In the genomic region with DNA sequence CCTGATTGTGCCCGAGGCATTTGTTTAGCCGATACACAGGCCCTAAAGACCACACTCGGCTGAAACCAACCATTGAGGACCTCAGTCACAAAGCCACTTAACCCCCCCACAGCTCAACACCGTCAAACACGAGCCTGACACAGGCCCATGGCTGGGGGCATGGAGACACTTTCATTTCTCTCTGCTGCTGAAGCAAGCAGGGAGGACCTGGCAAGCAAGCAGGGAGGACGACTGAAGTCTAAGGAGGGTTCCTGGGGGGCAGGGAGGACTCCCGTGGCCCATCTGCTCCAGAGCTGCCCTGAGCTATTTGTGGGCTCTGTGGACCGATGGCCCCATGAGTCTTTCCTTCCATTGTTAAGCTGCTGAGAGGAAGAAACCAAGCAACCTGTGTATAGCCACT, we compare ENCODE assay signal across 9 mouse cellular contexts. TPM values are rescaled to one million over a fixed set of nuclear protein-coding genes. Genes with fewer than 3 reads are reported as not detected.
DNase-seq lines count a peak whose midpoint lies in the region; ATAC-seq and TF ChIP-seq lines count a peak whose summit lies in the region.
"Had no signal": no experiment of that assay in that cellular context is flagged by ENCODE, and none has a peak within 500 bp of the region (broad histone marks: within the 10 kb centered on the region; RNA-seq: fewer than 3 reads in every experiment).

No protein-coding gene starts in this region.

- H3K27ac ChIP-seq in kidney, adult 2 months (ENCODE audit: insufficient read depth, low read depth, low read length), result peak overlapping the region; percentile 49
- H3K27ac ChIP-seq in embryonic facial prominence, embryonic 10.5 days (replicated peaks), result peak overlapping the region; percentile 80
- H3K27ac ChIP-seq in hindbrain, embryonic 16.5 days (ENCODE audit: low read depth, low read length), result peak overlapping the region; percentile 58
- peak overlapping the region; percentile 85 for H3K27ac ChIP-seq in midbrain, embryonic 15.5 days

- no peak for TF ChIP-seq CTCF in kidney, adult 2 months (conservative IDR thresholded peaks at IDR 0.05; ENCODE audit: insufficient read depth, insufficient read length, low read depth, low read length)

- ATAC-seq in hindbrain, embryonic 16.5 days, result no peak
- no peak for ATAC-seq in midbrain, embryonic 15.5 days (replicated peaks)

- WGBS in kidney, adult 2 months, result 32% methylated on average over 8 of the region's 8 CpGs
- 20% methylated on average over 8 of the region's 8 CpGs for WGBS in embryonic facial prominence, embryonic 10.5 days
- WGBS in hindbrain, embryonic 16.5 days, result 5% methylated on average over 8 of the region's 8 CpGs
- 2% methylated on average over 8 of the region's 8 CpGs for WGBS in midbrain, embryonic 15.5 days

- no peaks in the 10 kb centered on the region for H3K27me3 ChIP-seq in kidney, adult 2 months (replicated peaks; ENCODE audit: control insufficient read depth, insufficient read depth, low read length)
- H3K27me3 ChIP-seq in embryonic facial prominence, embryonic 10.5 days (replicated peaks; ENCODE audit: low read depth, poor library complexity, severe bottlenecking), result no peaks in the 10 kb centered on the region
- H3K27me3 ChIP-seq in hindbrain, embryonic 16.5 days (replicated peaks; ENCODE audit: control insufficient read depth, insufficient read depth, low read length), result no peaks in the 10 kb centered on the region
- H3K27me3 ChIP-seq in midbrain, embryonic 15.5 days (replicated peaks), result no peaks in the 10 kb centered on the region

- peaks cover 30% of the 10 kb centered on the region for H3K4me1 ChIP-seq in kidney, adult 2 months (ENCODE audit: control insufficient read depth, insufficient read depth, low read length)
- peaks cover 67% of the 10 kb centered on the region for H3K4me1 ChIP-seq in embryonic facial prominence, embryonic 10.5 days
- peaks cover 54% of the 10 kb centered on the region for H3K4me1 ChIP-seq in hindbrain, embryonic 16.5 days (ENCODE audit: control insufficient read depth, insufficient read depth, low read depth, low read length)
- peaks cover 57% of the 10 kb centered on the region for H3K4me1 ChIP-seq in midbrain, embryonic 15.5 days

- TF ChIP-seq POLR2A in kidney, adult 2 months (IDR thresholded peaks at IDR 0.05; ENCODE audit: low read depth, low read length), result no peak

- DNase-seq in kidney, adult 2 months, result no peak
- DNase-seq in kidney, postnatal 36 days, result no peak
- DNase-seq in embryonic facial prominence, embryonic 10.5 days (ENCODE audit: low spot score), result no peak
- DNase-seq in cerebellum, adult 8-10 months, result no peak
- no peak for DNase-seq in frontal cortex, postnatal 10 days (ENCODE audit: low spot score in 2 of 2)
- DNase-seq in ovary, adult 18-20 months (ENCODE audit: low spot score), result no peak

- H3K4me3 ChIP-seq in kidney, adult 2 months (ENCODE audit: insufficient read depth, low read depth, low read length), result no peak overlapping the region
- H3K4me3 ChIP-seq in embryonic facial prominence, embryonic 10.5 days, result peak overlapping the region; percentile 28; the same call in 1 of the 2 replicates
- no peak overlapping the region for H3K4me3 ChIP-seq in hindbrain, embryonic 16.5 days (ENCODE audit: low read length)
- H3K4me3 ChIP-seq in midbrain, embryonic 15.5 days, result no peak overlapping the region

- H3K4me2 ChIP-seq in hindbrain, embryonic 16.5 days (ENCODE audit: low read length), result peak overlapping the region; percentile 42
- peak overlapping the region; percentile 36 for H3K4me2 ChIP-seq in midbrain, embryonic 15.5 days

- no peaks in the 10 kb centered on the region for H3K36me3 ChIP-seq in kidney, adult 2 months (ENCODE audit: control insufficient read depth, insufficient read depth, low read length)
- peaks cover 55% of the 10 kb centered on the region for H3K36me3 ChIP-seq in embryonic facial prominence, embryonic 10.5 days (replicated peaks)
- peaks cover 17% of the 10 kb centered on the region for H3K36me3 ChIP-seq in hindbrain, embryonic 16.5 days (ENCODE audit: control insufficient read depth, insufficient read depth, low read length)
- H3K36me3 ChIP-seq in midbrain, embryonic 15.5 days (replicated peaks), result peaks cover 21% of the 10 kb centered on the region

- H3K9me3 ChIP-seq in embryonic facial prominence, embryonic 10.5 days, result no peaks in the 10 kb centered on the region
- H3K9me3 ChIP-seq in hindbrain, embryonic 16.5 days (ENCODE audit: control insufficient read depth, low read length), result no peaks in the 10 kb centered on the region
- H3K9me3 ChIP-seq in midbrain, embryonic 15.5 days, result no peaks in the 10 kb centered on the region
- H3K9me3 ChIP-seq: G1E had no signal

- H3K9ac ChIP-seq in hindbrain, embryonic 16.5 days (ENCODE audit: low read depth, low read length), result peak overlapping the region; percentile 51
- H3K9ac ChIP-seq in midbrain, embryonic 15.5 days, result peak overlapping the region; percentile 18; the same call in 1 of the 2 replicates

RNA-seq across cellular contexts. Expression of gene Vps37b, which starts 20.1 kb away (rescaled TPM):
- polyA plus RNA-seq in kidney, adult 2 months (2012; rRNA removed), result 22.6 and 24.1 TPM in 2 replicates
- polyA plus RNA-seq in embryonic facial prominence, embryonic 10.5 days (2016; fragmentation: Nextera tagmentation; extraction: Ambion mirVana), result 43.8 and 47.6 TPM in 2 replicates
- 70.9 and 81.1 TPM in 2 replicates for polyA plus RNA-seq in hindbrain, embryonic 16.5 days (2015; fragmentation: Nextera tagmentation; extraction: Ambion mirVana)
- polyA plus RNA-seq in midbrain, embryonic 15.5 days (2015; fragmentation: Nextera tagmentation; extraction: Ambion mirVana), result 66.7 and 73.7 TPM in 2 replicates

RNA-seq across cellular contexts. Expression of gene Hip1r, which starts 38.5 kb away (rescaled TPM):
- polyA plus RNA-seq in kidney, adult 2 months (2012; rRNA removed), result 18.3 and 19.2 TPM in 2 replicates
- 8.5 and 10.7 TPM in 2 replicates for polyA plus RNA-seq in embryonic facial prominence, embryonic 10.5 days (2016; fragmentation: Nextera tagmentation; extraction: Ambion mirVana)
- 34.3 and 35.3 TPM in 2 replicates for polyA plus RNA-seq in hindbrain, embryonic 16.5 days (2015; fragmentation: Nextera tagmentation; extraction: Ambion mirVana)
- 29.8 and 30.7 TPM in 2 replicates for polyA plus RNA-seq in midbrain, embryonic 15.5 days (2015; fragmentation: Nextera tagmentation; extraction: Ambion mirVana)
